Mouse (Mus musculus) myocyte (in vitro differentiated cells): Measurements from ENCODE around the gene Xrcc1.

Experiments
- MYOD1 ChIP-seq, 3 experiments: IDR thresholded peaks; one replicate each; pipeline ENCODE4 v1.6.1; 2011; ENCODE audit warnings: control low read depth in 2 of 3, low read depth in 2 of 3, mild to moderate bottlenecking in 2 of 3, moderate library complexity in 1 of 3; ENCODE audit not compliant: insufficient read length in 2 of 3, control insufficient read depth in 1 of 3
- POLR2A ChIP-seq: IDR thresholded peaks from one replicate; pipeline ENCODE4 v1.6.1; 2011; ENCODE audit warnings: low read depth, mild to moderate bottlenecking, control low read depth, moderate library complexity; ENCODE audit not compliant: insufficient read length
- POLR2AphosphoS2 ChIP-seq: IDR thresholded peaks from one replicate; pipeline ENCODE4 v1.6.1; 2011; ENCODE audit warnings: low read depth, control low read depth; ENCODE audit not compliant: insufficient read length

DNA sequence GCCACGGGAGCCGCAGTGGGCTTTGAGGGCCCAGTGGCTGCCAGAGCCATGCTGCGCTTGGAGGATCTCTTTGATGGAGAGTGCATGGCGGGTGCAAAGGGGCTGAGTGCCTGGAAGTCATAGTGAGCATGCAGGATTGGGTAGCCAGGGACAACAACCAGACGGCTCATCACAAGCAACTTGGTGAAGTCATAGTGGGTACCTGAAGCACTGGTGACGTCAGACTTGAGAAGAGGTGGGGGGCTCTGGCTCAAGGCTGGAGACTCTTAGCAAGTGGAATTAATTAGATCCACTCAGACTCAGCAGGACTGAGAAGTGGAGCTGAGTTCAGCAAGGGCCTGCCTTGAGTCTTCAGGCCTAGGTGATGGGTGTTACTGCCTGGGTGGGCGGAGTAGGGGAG, 33.7 kb upstream of the Xrcc1 start, which contains the start of gene AC161166.1:
- TF ChIP-seq MYOD1 (IDR thresholded peaks at IDR 0.05; ENCODE audit: control insufficient read depth in 1 of 3, insufficient read length in 2 of 3, low read depth in 2 of 3) (no peak), POLR2A (no peak), POLR2AphosphoS2 (no peak)
